Mouse (Mus musculus) layer of hippocampus, postnatal 25 days (tissue): ENCODE measurements around the gene Acss1. TPM values are rescaled to one million over a fixed set of nuclear protein-coding genes. Genes with fewer than 3 reads are reported as not detected.

Experiments
- DNase-seq, 2 experiments: peaks; one replicate each; pipeline ENCODE4 v3.0.0; 2022; ENCODE audit warnings: mixed read lengths in 2 of 2, low spot score in 1 of 2; ENCODE audit errors: extremely low spot score in 1 of 2
- total RNA-seq, 2 experiments: library from RNA; stranded (reverse); gene quantifications; 2 replicates each; pipeline ENCODE4 v1.2.3; 2021

The Acss1 gene
- total RNA-seq, 2 experiments from 2014 or later: 22.9 to 32.2 TPM

DNA sequence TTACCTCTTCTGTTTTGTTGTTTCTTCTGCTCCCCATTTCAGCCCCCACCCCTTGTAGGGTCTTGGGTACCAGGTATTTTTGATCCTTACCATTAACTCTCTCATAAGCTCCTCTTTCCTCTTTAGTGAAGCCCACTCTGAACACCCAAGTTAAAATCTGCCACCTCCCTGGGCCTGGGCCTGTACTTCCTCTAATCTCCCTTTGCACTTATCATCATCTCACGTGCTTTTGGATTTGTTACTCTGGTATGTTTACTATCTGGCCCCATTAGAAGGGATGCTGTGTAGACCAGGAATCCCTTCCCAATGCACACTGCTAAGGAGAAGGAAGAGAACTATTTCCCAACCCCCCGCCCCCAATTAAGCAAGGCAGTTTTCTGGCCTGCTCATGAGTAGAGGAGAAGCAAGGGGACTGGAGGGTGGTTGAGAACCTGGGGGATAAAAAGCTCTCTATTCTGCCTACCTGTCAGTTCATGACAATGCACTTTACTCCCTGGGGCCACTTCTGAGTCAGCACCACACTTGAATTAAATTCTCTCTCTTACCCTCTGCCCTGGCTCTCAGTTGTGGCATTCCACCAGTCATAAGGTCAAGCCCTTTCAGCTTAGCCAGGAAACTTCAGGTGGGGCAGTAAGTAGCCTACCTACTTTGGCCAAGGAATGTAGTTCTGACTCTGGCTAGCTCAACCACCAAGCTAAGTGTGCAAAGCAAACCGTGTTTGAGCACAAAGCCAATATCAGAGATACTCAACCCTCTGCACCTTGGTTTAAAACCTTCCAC, 72.7 kb downstream of the Acss1 start:
- DNase-seq: no peak

DNA sequence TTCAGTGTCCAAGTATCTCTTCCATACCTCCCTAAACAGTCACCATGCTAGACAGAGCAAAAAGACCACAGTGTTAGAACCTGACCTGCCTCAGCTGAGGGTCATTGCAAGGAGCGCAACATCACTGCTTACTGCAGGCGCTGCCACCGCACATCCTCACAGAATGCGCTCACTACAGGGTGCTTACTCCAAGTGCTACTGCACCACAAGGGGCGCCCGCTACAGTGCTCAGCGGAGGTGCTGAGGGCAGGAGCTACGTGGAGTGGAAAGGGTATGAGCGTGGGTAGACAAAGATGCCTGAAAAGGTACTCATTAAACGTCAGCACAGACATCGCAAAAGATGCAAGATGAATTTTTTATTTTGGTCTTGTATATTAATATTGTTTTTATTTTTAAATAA, 79.2 kb downstream of the Acss1 start:
- DNase-seq: no peak

DNA sequence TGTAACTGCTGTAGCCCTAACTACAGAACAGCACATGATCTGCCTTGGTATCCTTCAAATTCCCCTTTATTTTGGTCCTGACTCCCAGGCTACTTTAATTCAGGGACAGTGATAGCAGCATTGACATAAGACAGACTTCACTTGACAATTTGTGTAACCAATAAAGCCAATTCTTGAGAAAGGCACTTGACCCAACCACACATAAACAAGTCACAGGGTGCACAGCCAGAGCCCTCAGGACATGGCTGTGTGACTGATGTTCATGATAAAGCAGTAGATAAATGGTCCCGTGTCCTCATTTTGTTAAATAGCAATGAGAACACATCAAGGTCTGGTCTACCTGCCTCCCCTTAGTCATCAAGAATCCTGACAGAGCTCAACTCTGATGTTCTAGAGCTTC, 88.7 kb downstream of the Acss1 start:
- no peak for DNase-seq

DNA sequence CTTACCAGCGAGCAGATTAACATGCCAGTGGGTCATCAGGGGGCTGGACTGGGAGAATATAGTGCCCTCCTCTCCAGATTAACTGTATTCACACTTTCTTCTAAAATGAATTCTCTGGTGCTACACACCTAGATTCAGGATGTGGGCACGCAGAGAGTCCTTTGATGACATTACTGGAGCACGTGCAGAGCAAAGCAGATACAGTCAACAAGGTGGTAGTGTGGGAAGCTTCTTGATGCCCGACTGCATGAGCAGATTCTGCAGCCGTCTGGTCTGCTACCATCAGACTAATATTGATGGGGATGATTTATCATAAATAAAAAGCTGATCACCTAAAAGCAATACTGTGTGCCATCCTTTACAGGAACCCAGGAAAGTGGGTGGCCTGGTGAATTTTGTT, 89.7 kb downstream of the Acss1 start:
- DNase-seq: no peak

DNA sequence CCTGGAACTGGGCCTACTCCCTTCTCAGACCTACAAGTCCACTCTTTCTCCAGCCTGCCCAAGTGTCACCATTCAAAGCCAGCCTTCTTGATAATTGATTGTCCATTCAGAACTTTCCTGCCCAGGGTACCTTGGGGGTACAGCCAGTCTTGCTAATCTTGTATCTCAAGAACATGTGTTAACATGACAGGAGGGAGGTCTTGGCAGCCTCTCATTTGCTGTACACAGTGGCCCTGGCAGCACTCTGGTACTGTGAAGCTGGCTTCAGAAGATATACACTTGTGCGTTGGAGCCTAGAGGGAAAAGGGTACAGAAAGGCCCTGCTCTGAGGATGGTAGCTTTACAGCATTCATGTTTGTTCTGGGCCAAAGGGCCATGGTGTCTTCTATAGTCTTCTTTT, 92.0 kb downstream of the Acss1 start:
- no peak for DNase-seq

GRCm38 (mm10) chr2:150572463-150572862, 95.8 kb downstream of the Acss1 start:
- no peak for DNase-seq

DNA sequence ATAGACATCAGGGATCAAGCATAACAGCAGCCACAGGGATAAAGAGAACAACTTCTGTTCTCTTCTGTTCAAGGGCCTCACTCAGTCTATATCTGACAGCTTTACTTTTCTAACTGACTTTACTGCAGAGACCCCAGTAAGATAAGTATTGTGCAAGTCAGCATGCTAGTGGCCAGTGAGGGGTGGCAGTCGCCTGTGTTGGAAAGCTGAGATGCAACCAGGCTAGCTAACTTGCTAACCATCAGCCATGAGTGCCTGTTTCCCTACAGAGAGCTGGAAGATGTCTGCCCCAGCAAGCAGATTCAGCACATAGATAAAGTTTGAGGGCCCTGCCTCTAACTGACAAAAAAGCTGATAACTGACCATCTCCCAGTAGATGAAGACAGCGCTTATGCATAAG, 97.5 kb downstream of the Acss1 start:
- DNase-seq: no peak

DNA sequence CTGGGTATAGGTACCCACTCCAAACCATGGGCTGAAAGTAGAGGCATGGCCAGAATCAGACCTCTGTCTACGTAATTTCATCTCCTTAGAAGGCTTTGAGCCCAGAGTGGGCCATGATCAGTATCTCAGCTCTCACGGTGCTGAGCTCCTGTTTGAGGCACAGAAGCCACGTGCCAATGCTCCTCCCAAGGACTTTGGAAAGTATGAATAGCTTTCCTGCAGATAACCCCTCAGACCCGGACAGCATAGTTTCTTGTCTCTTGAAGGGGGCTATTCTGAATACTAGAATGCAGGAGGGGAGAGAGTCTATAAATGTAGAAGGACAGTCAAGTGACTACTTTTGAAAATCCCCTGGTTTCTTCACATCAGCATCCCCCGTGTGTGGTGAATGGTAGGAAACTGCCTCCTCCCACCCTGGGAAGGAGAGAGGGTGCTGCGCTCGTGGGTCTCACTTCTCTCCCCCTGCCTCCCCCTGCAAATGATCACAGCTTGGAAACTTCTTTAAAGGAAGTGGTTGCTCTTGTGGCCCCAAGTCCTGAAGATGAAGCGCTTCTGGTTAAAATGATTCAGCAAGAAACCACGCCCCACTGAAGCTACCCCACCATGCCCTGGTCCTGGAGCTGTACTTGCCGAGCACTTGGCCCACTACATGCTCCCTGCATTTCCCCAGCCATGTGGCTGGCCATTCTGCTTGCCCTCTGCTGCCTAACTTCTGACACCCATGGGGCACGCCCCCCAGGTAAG, 98.3 kb downstream of the Acss1 start, which contains the start of gene Cst7:
Cst7 (plus strand) TSS at position 569 of the 744 bp plus-strand sequence.
- DNase-seq: no peak

Other genes with a start within 250 kb of the Acss1 start
- 1 to 10 TPM; 7.8 to 9.2 TPM for gene Zfp442, start 217.0 kb downstream of the Acss1 start, total RNA-seq
- under 1 TPM in 1 of 2 experiments, not detected in 1; 0.27 TPM for gene Zfp345, start 183.4 kb downstream of the Acss1 start, total RNA-seq
- gene Cst7, start 98.1 kb downstream of the Acss1 start, total RNA-seq: under 1 TPM in 1 of 2 experiments, not detected in 1; 0.27 TPM
- gene Apmap, start 59.9 kb downstream of the Acss1 start, total RNA-seq: 10 to 100 TPM; 52.4 to 58.0 TPM
- under 1 TPM in 1 of 2 experiments, not detected in 1; 0.07 TPM for gene Vsx1, start 20.9 kb upstream of the Acss1 start, total RNA-seq
- 10 to 100 TPM; 65.9 to 70.6 TPM for gene Entpd6, start 80.5 kb upstream of the Acss1 start, total RNA-seq
- gene Pygb, start 118.2 kb upstream of the Acss1 start, total RNA-seq: 100 to 1,000 TPM; 172 to 203 TPM
- gene Abhd12, start 236.2 kb upstream of the Acss1 start, total RNA-seq: 100 to 1,000 TPM; 296 to 326 TPM
- gene Gins1, start 236.9 kb upstream of the Acss1 start, total RNA-seq: 1 to 10 TPM; 2.7 to 2.9 TPM